Mouse (Mus musculus): ENCODE results near the gene Wdr18. TPM values are rescaled to one million over a fixed set of nuclear protein-coding genes. Genes with fewer than 3 reads are reported as not detected.

Wdr18 gene
- total and polyA plus RNA-seq, 3 experiments = 54.2 to 92.1 (median 70.8) TPM

DNA sequence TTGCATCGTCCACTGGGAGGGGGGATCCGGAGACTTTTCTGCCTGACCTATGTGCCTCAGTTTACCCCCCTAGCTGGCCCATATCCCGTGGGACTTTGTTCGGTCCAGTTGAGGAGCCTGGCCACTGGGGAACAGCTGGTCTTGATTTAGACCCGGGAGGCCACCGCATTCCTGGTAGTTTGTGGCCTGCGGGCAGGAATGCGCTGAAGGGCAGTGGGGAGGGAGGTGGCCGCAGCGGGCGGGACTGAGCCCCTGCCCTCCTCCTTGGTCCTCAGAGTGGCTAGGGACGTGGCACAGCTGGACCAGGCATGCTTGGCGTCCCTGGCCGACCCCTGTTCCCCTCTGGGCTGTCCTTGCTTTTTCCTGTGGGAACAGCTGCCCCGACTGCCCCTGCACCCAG, 29.9 kb downstream of the Wdr18 start (continued):
- no peak for TF ChIP-seq JUN (IDR thresholded peaks at IDR 0.05; ENCODE audit: insufficient read depth, low read depth, low read length)

DNA sequence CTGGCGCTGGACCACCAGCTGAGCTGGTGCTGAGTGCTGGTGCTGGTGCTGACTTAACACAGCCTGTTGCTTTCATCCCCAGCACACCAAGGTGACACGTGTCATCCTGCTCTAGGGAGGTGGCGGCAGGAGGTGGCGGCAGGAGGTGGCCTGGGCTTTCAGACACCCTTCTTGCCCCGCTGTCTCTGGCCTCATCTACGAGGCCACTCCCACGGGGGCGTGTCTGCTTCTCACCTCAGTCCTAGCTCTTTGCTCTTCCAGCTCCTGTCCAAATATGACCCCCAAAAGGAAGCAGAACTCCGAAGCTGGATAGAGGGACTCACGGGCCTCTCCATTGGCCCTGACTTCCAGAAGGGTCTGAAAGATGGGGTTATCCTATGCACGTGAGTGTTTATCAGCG, 31.1 kb downstream of the Wdr18 start:
- Histone ChIP-seq H3K79me2 (replicated peaks; ENCODE audit: control insufficient read depth, extremely low read depth, insufficient read depth, poor library complexity, severe bottlenecking) (no peaks in the 10 kb centered on the region), H3K4me3 (replicated peaks in 1 of 3; ENCODE audit: low read depth in 2 of 3, low read length in 2 of 3, poor library complexity in 1 of 3) (no peak overlapping the region), H3K9ac (ENCODE audit: insufficient read depth, low read depth) (no peak overlapping the region), H3K27me3 (replicated peaks) (peaks cover 3% of the 10 kb centered on the region), H3K4me1 (ENCODE audit: control insufficient read depth in 1 of 2, insufficient read depth in 2 of 2) (peaks cover 12 to 50% of the 10 kb centered on the region in 2 experiments), H3K27ac (ENCODE audit: insufficient read depth, low read depth) (no peak overlapping the region), H3K4me2 (ENCODE audit: insufficient read depth, low read depth, poor library complexity, severe bottlenecking) (no peak overlapping the region), H3K36me3 (replicated peaks in 1 of 2; ENCODE audit: control insufficient read depth in 1 of 2, insufficient read depth in 1 of 2, low read length in 1 of 2) (peaks cover 21 to 45% of the 10 kb centered on the region in 2 experiments), H3K9me3 (replicated peaks; ENCODE audit: low read length) (peaks cover 14% of the 10 kb centered on the region)
- no peak for DNase-seq (ENCODE audit: extremely low read depth)
- dilution Hi-C loops (cut with MboI; ENCODE audit: extremely low pct_ligation_motif_present, extremely low pct_unique_long_range_greater_than_20kb, low sequenced_read_pairs) = no loop called here
- TF ChIP-seq SMC3 (IDR thresholded peaks at IDR 0.05; ENCODE audit: low read depth, low read length) (no peak), MAX (IDR thresholded peaks at IDR 0.05; ENCODE audit: low read length) (no peak), MAFK (IDR thresholded peaks at IDR 0.05; ENCODE audit: insufficient replicate concordance, low read length) (no peak), ZKSCAN1 (IDR thresholded peaks at IDR 0.05; ENCODE audit: borderline replicate concordance, low read depth, low read length) (no peak), PAX5 (IDR thresholded peaks at IDR 0.05; ENCODE audit: low read length) (no peak), ZMIZ1 (IDR thresholded peaks at IDR 0.05; ENCODE audit: low read depth, low read length) (no peak), UBTF (IDR thresholded peaks at IDR 0.05; ENCODE audit: low read depth, low read length) (no peak), JUND (conservative IDR thresholded peaks at IDR 0.05; ENCODE audit: low read depth, low read length) (no peak), ZC3H11A (IDR thresholded peaks at IDR 0.05; ENCODE audit: low read depth, low read length) (no peak), CHD2 (IDR thresholded peaks at IDR 0.05; ENCODE audit: low read length) (no peak), USF1 (IDR thresholded peaks at IDR 0.05; ENCODE audit: low read depth, low read length) (no peak), SIN3A (IDR thresholded peaks at IDR 0.05; ENCODE audit: low read length) (no peak), ELF1 (IDR thresholded peaks at IDR 0.05; ENCODE audit: low read depth, low read length) (no peak)
- in situ Hi-C loops (cut with MboI; ENCODE audit: low pct_ligation_motif_present, low pct_unique_long_range_greater_than_20kb, low sequenced_read_pairs) = no loop called here

DNA sequence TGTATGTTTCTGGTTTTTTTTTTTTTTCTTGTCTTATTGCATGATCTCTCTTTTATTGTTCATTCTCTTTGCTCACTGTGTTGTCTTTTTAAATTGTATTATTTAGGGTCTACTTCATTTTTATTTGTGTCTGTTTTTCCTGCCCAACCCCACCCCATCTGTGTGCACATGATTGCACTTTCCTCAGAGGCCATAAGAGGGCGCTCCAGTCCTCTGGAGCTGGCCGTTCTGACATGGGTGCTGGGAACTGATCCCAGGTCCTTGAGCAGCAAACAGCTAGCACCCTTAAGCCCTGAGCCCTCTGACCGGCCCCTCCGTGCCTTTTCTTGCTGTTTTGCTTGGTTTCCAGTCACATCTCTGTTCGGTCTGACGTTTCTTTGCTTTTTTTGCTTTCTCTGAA, 31.6 kb downstream of the Wdr18 start:
- no peak overlapping the region for H3K27ac ChIP-seq (ENCODE audit: insufficient read depth, low read depth)
- peaks cover 3% of the 10 kb centered on the region for H3K27me3 ChIP-seq (replicated peaks)

More for the DNA sequence above, 31.6 kb downstream of the Wdr18 start:
- dilution Hi-C loops (cut with MboI; ENCODE audit: extremely low pct_ligation_motif_present, extremely low pct_unique_long_range_greater_than_20kb, low sequenced_read_pairs) (no loop called here), in situ Hi-C loops (cut with MboI; ENCODE audit: low pct_ligation_motif_present, low pct_unique_long_range_greater_than_20kb, low sequenced_read_pairs) (no loop called here)
- no peak for DNase-seq (ENCODE audit: extremely low read depth)
- no peak overlapping the region for H3K9ac ChIP-seq (ENCODE audit: insufficient read depth, low read depth)
- H3K4me2 ChIP-seq (ENCODE audit: insufficient read depth, low read depth, poor library complexity, severe bottlenecking) = no peak overlapping the region
- peaks cover 14% of the 10 kb centered on the region for H3K9me3 ChIP-seq (replicated peaks; ENCODE audit: low read length)
- H3K4me1 ChIP-seq (ENCODE audit: control insufficient read depth in 1 of 2, insufficient read depth in 2 of 2) = peaks cover 10 to 46% of the 10 kb centered on the region in 2 experiments
- no peak overlapping the region for H3K4me3 ChIP-seq (replicated peaks in 1 of 3; ENCODE audit: low read depth in 2 of 3, low read length in 2 of 3, poor library complexity in 1 of 3)
- H3K36me3 ChIP-seq (replicated peaks in 1 of 2; ENCODE audit: control insufficient read depth in 1 of 2, insufficient read depth in 1 of 2, low read length in 1 of 2) = peaks cover 21 to 45% of the 10 kb centered on the region in 2 experiments
- H3K79me2 ChIP-seq (replicated peaks; ENCODE audit: control insufficient read depth, extremely low read depth, insufficient read depth, poor library complexity, severe bottlenecking) = no peaks in the 10 kb centered on the region
- TF ChIP-seq MXI1 (IDR thresholded peaks at IDR 0.05; ENCODE audit: low read depth, low read length) (no peak), ETS1 (conservative IDR thresholded peaks at IDR 0.05; ENCODE audit: low read depth, low read length) (no peak), ZC3H11A (IDR thresholded peaks at IDR 0.05; ENCODE audit: low read depth, low read length) (no peak), CTCF (conservative IDR thresholded peaks at IDR 0.05 in 1 of 2, IDR thresholded peaks at IDR 0.05 in 1 of 2; ENCODE audit: low read depth in 2 of 2, low read length in 2 of 2) (peak in 1 of 2 experiments; percentile 21; a peak in 1 of 4 replicates)
